Comparison of ENCODE assay signal across 9 mouse cellular contexts in the genomic region with DNA sequence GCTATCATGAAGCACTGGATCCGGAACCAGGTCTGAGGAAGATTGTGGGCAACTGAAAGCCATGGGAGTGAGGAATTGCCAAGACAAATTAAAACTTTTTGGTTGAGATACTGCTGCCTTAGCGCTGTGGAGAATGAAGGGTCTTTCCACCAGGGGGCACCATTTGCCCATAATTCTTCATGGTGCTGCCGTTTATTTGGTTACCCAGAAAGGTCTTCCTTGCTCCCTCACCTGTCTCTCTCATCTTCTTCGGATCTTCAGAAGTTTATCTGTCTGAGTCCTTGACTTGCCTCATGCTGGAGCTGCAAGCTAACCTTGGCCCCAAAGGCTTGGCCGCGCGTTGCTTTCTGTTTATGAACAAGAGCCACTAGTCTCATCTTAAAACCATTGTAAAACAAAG. TPM values are rescaled to one million over a fixed set of nuclear protein-coding genes. Genes with fewer than 3 reads are reported as not detected.
DNase-seq lines count a peak whose midpoint lies in the region; ATAC-seq and TF ChIP-seq lines count a peak whose summit lies in the region.
"Had no signal": no experiment of that assay in that cellular context is flagged by ENCODE, and none has a peak within 500 bp of the region (broad histone marks: within the 10 kb centered on the region; RNA-seq: fewer than 3 reads in every experiment).

No protein-coding gene starts in this region.

- H3K4me2 ChIP-seq in kidney, embryonic 16.5 days (replicated peaks; ENCODE audit: low read depth, low read length) = no peak overlapping the region
- no peak overlapping the region for H3K4me2 ChIP-seq in kidney, embryonic 14.5 days (replicated peaks; ENCODE audit: low read depth, low read length)

- no peak overlapping the region for H3K4me3 ChIP-seq in kidney, embryonic 16.5 days (ENCODE audit: low read length)
- H3K4me3 ChIP-seq in ES-Bruce4 (ENCODE audit: low read depth, low read length) = no peak overlapping the region
- H3K4me3 ChIP-seq in kidney, embryonic 14.5 days (ENCODE audit: low read length) = no peak overlapping the region

- DNase-seq in kidney, adult 18-20 months = peak; percentile 18
- DNase-seq in adrenal gland, postnatal 14 days = peak; percentile 60
- DNase-seq in naive thymus-derived CD4-positive, alpha-beta T cell, adult 2 months (ENCODE audit: low read depth) = peak; percentile 82
- no peak for DNase-seq in yolk sac, embryonic 10.5 days (ENCODE audit: low spot score)
- no peak for DNase-seq in gastrocnemius, adult 18-20 months (ENCODE audit: low spot score)

- no peaks in the 10 kb centered on the region for H3K27me3 ChIP-seq in kidney, embryonic 16.5 days (ENCODE audit: insufficient read depth, low read length)
- no peaks in the 10 kb centered on the region; the same call in 1 of the 2 replicates for H3K27me3 ChIP-seq in ES-Bruce4 (ENCODE audit: control insufficient read depth, insufficient read depth, low read length, poor library complexity, severe bottlenecking)
- no peaks in the 10 kb centered on the region for H3K27me3 ChIP-seq in kidney, embryonic 14.5 days (ENCODE audit: control insufficient read depth, insufficient read depth, low read length)

- WGBS in kidney, embryonic 16.5 days = 37% methylated on average over 7 of the region's 7 CpGs
- WGBS in kidney, embryonic 14.5 days = 39% methylated on average over 7 of the region's 7 CpGs

- no peak for TF ChIP-seq POLR2A in ES-Bruce4 (IDR thresholded peaks at IDR 0.05; ENCODE audit: insufficient read depth, low read length)

- no peaks in the 10 kb centered on the region for H3K4me1 ChIP-seq in kidney, embryonic 16.5 days (ENCODE audit: insufficient read depth, low read length)
- H3K4me1 ChIP-seq in ES-Bruce4 (ENCODE audit: control insufficient read depth, insufficient read depth, low read length) = no peaks in the 10 kb centered on the region
- no peaks in the 10 kb centered on the region for H3K4me1 ChIP-seq in kidney, embryonic 14.5 days (ENCODE audit: control insufficient read depth, insufficient read depth, low read length)

- no peak overlapping the region for H3K27ac ChIP-seq in kidney, embryonic 16.5 days (ENCODE audit: low read length)
- no peak overlapping the region for H3K27ac ChIP-seq in ES-Bruce4 (ENCODE audit: insufficient read depth, low read length)
- H3K27ac ChIP-seq in kidney, embryonic 14.5 days (ENCODE audit: low read depth, low read length) = no peak overlapping the region

- TF ChIP-seq EP300 in ES-Bruce4 (IDR thresholded peaks at IDR 0.05; ENCODE audit: insufficient read depth, low read depth, low read length) = no peak

- H3K9me3 ChIP-seq in kidney, embryonic 16.5 days (ENCODE audit: low read length) = no peaks in the 10 kb centered on the region
- no peaks in the 10 kb centered on the region for H3K9me3 ChIP-seq in ES-Bruce4 (replicated peaks; ENCODE audit: control insufficient read depth, insufficient read depth, low read length, poor library complexity, severe bottlenecking)
- H3K9me3 ChIP-seq in kidney, embryonic 14.5 days (ENCODE audit: control insufficient read depth, low read length) = no peaks in the 10 kb centered on the region

- TF ChIP-seq CTCF in ES-Bruce4 (IDR thresholded peaks at IDR 0.05; ENCODE audit: low read depth, low read length) = peak; percentile 29

- no peak for ATAC-seq in kidney, embryonic 16.5 days (ENCODE audit: low FRiP score, low TSS enrichment)
- peak; percentile 55; the same call in 1 of the 2 replicates for ATAC-seq in kidney, embryonic 14.5 days (ENCODE audit: low FRiP score, low TSS enrichment)

- H3K9ac ChIP-seq in kidney, embryonic 16.5 days (replicated peaks; ENCODE audit: low read length) = no peak overlapping the region
- H3K9ac ChIP-seq in ES-Bruce4 (ENCODE audit: low read depth, poor library complexity, severe bottlenecking) = no peak overlapping the region
- H3K9ac ChIP-seq in kidney, embryonic 14.5 days (ENCODE audit: low read depth, low read length) = no peak overlapping the region

- no peaks in the 10 kb centered on the region for H3K36me3 ChIP-seq in kidney, embryonic 16.5 days (ENCODE audit: insufficient read depth, low read length)
- H3K36me3 ChIP-seq in ES-Bruce4 (ENCODE audit: control insufficient read depth, insufficient read depth, low read length, poor library complexity, severe bottlenecking) = no peaks in the 10 kb centered on the region
- no peaks in the 10 kb centered on the region for H3K36me3 ChIP-seq in kidney, embryonic 14.5 days (ENCODE audit: control insufficient read depth, insufficient read depth, low read length)

RNA-seq across cellular contexts. Expression of a gene that starts 6.3 kb away (rescaled TPM):
- not detected in 2 replicates for polyA plus RNA-seq in kidney, embryonic 16.5 days (2015; fragmentation: Nextera tagmentation; extraction: Ambion mirVana)
- not detected in 2 replicates for polyA plus RNA-seq in ES-Bruce4 (2011; ENCODE audit: insufficient read depth, insufficient read length, low read depth, missing spikeins)
- total RNA-seq in adrenal gland, postnatal 14 days (2021) = not detected in 2 replicates
- not detected in 2 replicates for polyA plus RNA-seq in kidney, embryonic 14.5 days (2014; fragmentation: Nextera tagmentation; extraction: Ambion mirVana)
- not detected for total RNA-seq in gastrocnemius, adult 18-20 months (2021)
- polyA plus RNA-seq: lung, embryonic 16.5 days had no signal

RNA-seq across cellular contexts. Expression of a gene that starts 6.6 kb away (rescaled TPM):
- polyA plus RNA-seq in kidney, embryonic 16.5 days (2015; fragmentation: Nextera tagmentation; extraction: Ambion mirVana) = not detected in 2 replicates
- not detected in 2 replicates for polyA plus RNA-seq in ES-Bruce4 (2011; ENCODE audit: insufficient read depth, insufficient read length, low read depth, missing spikeins)
- total RNA-seq in adrenal gland, postnatal 14 days (2021) = not detected in 2 replicates
- not detected in 2 replicates for polyA plus RNA-seq in kidney, embryonic 14.5 days (2014; fragmentation: Nextera tagmentation; extraction: Ambion mirVana)
- total RNA-seq in gastrocnemius, adult 18-20 months (2021) = not detected
- polyA plus RNA-seq: lung, embryonic 16.5 days had no signal

RNA-seq across cellular contexts. Expression of a gene that starts 46.8 kb away (rescaled TPM):
- not detected in 2 replicates for polyA plus RNA-seq in kidney, embryonic 16.5 days (2015; fragmentation: Nextera tagmentation; extraction: Ambion mirVana)
- polyA plus RNA-seq in ES-Bruce4 (2011; ENCODE audit: insufficient read depth, insufficient read length, low read depth, missing spikeins) = not detected in 2 replicates
- not detected in 2 replicates for total RNA-seq in adrenal gland, postnatal 14 days (2021)
- not detected in 2 replicates for polyA plus RNA-seq in kidney, embryonic 14.5 days (2014; fragmentation: Nextera tagmentation; extraction: Ambion mirVana)
- not detected for total RNA-seq in gastrocnemius, adult 18-20 months (2021)
- polyA plus RNA-seq: lung, embryonic 16.5 days had no signal

RNA-seq across cellular contexts. Expression of a gene that starts 58.1 kb away (rescaled TPM):
- not detected in 2 replicates for polyA plus RNA-seq in kidney, embryonic 16.5 days (2015; fragmentation: Nextera tagmentation; extraction: Ambion mirVana)
- polyA plus RNA-seq in ES-Bruce4 (2011; ENCODE audit: insufficient read depth, insufficient read length, low read depth, missing spikeins) = not detected in 2 replicates
- not detected in 2 replicates for total RNA-seq in adrenal gland, postnatal 14 days (2021)
- polyA plus RNA-seq in kidney, embryonic 14.5 days (2014; fragmentation: Nextera tagmentation; extraction: Ambion mirVana) = not detected in 2 replicates
- total RNA-seq in gastrocnemius, adult 18-20 months (2021) = not detected
- polyA plus RNA-seq: lung, embryonic 16.5 days had no signal

Comparison
In these comparisons a context has a peak if more than half of its experiments do, and no peak if none do; other contexts are left out.
1. DNase-seq: peak in kidney, adult 18-20 months (single experiment), adrenal gland, postnatal 14 days (single experiment) and naive thymus-derived CD4-positive, alpha-beta T cell, adult 2 months (single experiment); none in yolk sac, embryonic 10.5 days (single experiment) and gastrocnemius, adult 18-20 months (single experiment).